Mouse (Mus musculus): ENCODE data around the gene Git2.

Gene Git2

GRCm38 (mm10) chr5:114680676-114681285 is 94.5 kb downstream of the Git2 start:
- DNase-seq: no peak

GRCm38 (mm10) chr5:114679841-114680591 is 95.3 kb downstream of the Git2 start:
- DNase-seq: no peak

All from kidney, adult 18-20 months (tissue).